Mouse (Mus musculus): ENCODE results near the gene 1700001K19Rik.
"Not testable (repeated sequence)": the region's sequence is repeated elsewhere in the genome, so short reads cannot be mapped to it uniquely, and the experiment has no call there.

- TF ChIP-seq CTCF (IDR thresholded peaks at IDR 0.05); POLR2A (IDR thresholded peaks at IDR 0.05; ENCODE audit: insufficient read depth, low read depth, low read length); EP300 (IDR thresholded peaks at IDR 0.05; ENCODE audit: insufficient read depth, low read depth, low read length): not testable (repeated sequence)
These were observed 11.0 kb upstream of the 1700001K19Rik start for GRCm38 (mm10) chr12:110693378-110693777.

Measured in heart, adult 2 months (tissue).